Mouse (Mus musculus) mouse trophoblast stem cell (cell line): Measurements from ENCODE around the gene Kat2b.
"Not testable (repeated sequence)": the region's sequence is repeated elsewhere in the genome, so short reads cannot be mapped to it uniquely, and the experiment has no call there.

Experiments
- in situ Hi-C, 2 experiments: fragments of 300-500 bp; cut with MseI, MboI; formaldehyde crosslinking; loops; 2 replicates in 1 of 2; 3 replicates in 1 of 2; pipeline ENCODE4 v1.15.1; 2025

Gene Kat2b

GRCm38 (mm10) chr17:53566161-53566918 is at the start of gene Kat2b:
Gene Kat2b (plus strand): TSS chr17:53566861.
- in situ Hi-C loops = no loop called here

- in situ Hi-C loops = no loop called here
These were observed 47.3 kb upstream of the Kat2b start for GRCm38 (mm10) chr17:53519364-53519763.

- in situ Hi-C loops = no loop called here
These were observed 46.2 kb upstream of the Kat2b start for GRCm38 (mm10) chr17:53520509-53520908.

GRCm38 (mm10) chr17:53528034-53528433 is 38.6 kb upstream of the Kat2b start:
- in situ Hi-C loops = no loop called here

GRCm38 (mm10) chr17:53531160-53531559 is 35.5 kb upstream of the Kat2b start:
- in situ Hi-C loops = no loop called here

GRCm38 (mm10) chr17:53532425-53532824 is 34.2 kb upstream of the Kat2b start:
- in situ Hi-C loops = no loop called here

- in situ Hi-C loops = not testable (repeated sequence)
These were observed 27.3 kb upstream of the Kat2b start, which contains the start of gene Pp2d1 for GRCm38 (mm10) chr17:53539351-53539750. Gene Pp2d1 (minus strand): TSS chr17:53539451.

GRCm38 (mm10) chr17:53542536-53542935 is 24.1 kb upstream of the Kat2b start:
- in situ Hi-C loops = no loop called here

- in situ Hi-C loops = no loop called here
These were observed 22.9 kb upstream of the Kat2b start for GRCm38 (mm10) chr17:53543591-53544324.

- in situ Hi-C loops = no loop called here
These were observed 15.1 kb upstream of the Kat2b start for GRCm38 (mm10) chr17:53551306-53552299.

- in situ Hi-C loops = no loop called here
These were observed 12.6 kb upstream of the Kat2b start for GRCm38 (mm10) chr17:53554088-53554487.

- in situ Hi-C loops = no loop called here
These were observed 11.8 kb upstream of the Kat2b start for GRCm38 (mm10) chr17:53554813-53555212.

- in situ Hi-C loops = no loop called here
These were observed 9.2 kb upstream of the Kat2b start for GRCm38 (mm10) chr17:53557443-53557842.

- in situ Hi-C loops = no loop called here
These were observed 7.0 kb upstream of the Kat2b start for GRCm38 (mm10) chr17:53559646-53560045.

- in situ Hi-C loops = no loop called here
These were observed 5.1 kb upstream of the Kat2b start for GRCm38 (mm10) chr17:53561458-53562029.

- in situ Hi-C loops = no loop called here
These were observed 1.8 kb upstream of the Kat2b start for GRCm38 (mm10) chr17:53564837-53565236.

GRCm38 (mm10) chr17:53566919-53567345 is 271 bp downstream of the Kat2b start:
- in situ Hi-C loops = no loop called here

- in situ Hi-C loops = no loop called here
These were observed 863 bp downstream of the Kat2b start for GRCm38 (mm10) chr17:53567346-53568101.

- in situ Hi-C loops = no loop called here
These were observed 1.5 kb downstream of the Kat2b start for GRCm38 (mm10) chr17:53568118-53568517.

- in situ Hi-C loops = no loop called here
These were observed 2.2 kb downstream of the Kat2b start for GRCm38 (mm10) chr17:53568734-53569386.
